Mouse (Mus musculus) liver, embryonic 14.5 days (tissue): ENCODE measurements around the gene Rps12-ps3. TPM values are rescaled to one million over a fixed set of nuclear protein-coding genes. Genes with fewer than 3 reads are reported as not detected.

ENCODE experiments used
- ATAC-seq: fragments of 200-750 bp; cut with Nextera tagmentation; 2 replicates; pipeline ENCODE4 v1.8.0; 2017; ENCODE audit warnings: moderate number of reproducible peaks, mild to moderate bottlenecking, moderate library complexity; ENCODE audit not compliant: insufficient read depth
- DNase-seq, 3 experiments: peaks; one replicate each; pipeline ENCODE4 v3.0.0-alpha.2; 2012 to 2013; ENCODE audit warnings: low read depth in 3 of 3, low spot score in 3 of 3
- H3K27ac ChIP-seq: fragments of 300-500 bp; sonication (generic); 2 replicates; pipeline ENCODE4 v1.5.1; 2014; ENCODE audit warnings: moderate library complexity, mild to moderate bottlenecking, control low read depth, inconsistent platforms
- H3K27me3 ChIP-seq: fragments of 300-500 bp; sonication (generic); 2 replicates; pipeline ENCODE4 v1.6.1; 2014; ENCODE audit warnings: mild to moderate bottlenecking, low read length, moderate library complexity; ENCODE audit not compliant: control insufficient read depth, insufficient read depth
- H3K36me3 ChIP-seq: fragments of 300-500 bp; sonication (generic); replicated peaks from 2 replicates; pipeline ENCODE4 v1.6.1; 2014; ENCODE audit warnings: low read depth; ENCODE audit not compliant: control insufficient read depth, insufficient read depth
- H3K4me1 ChIP-seq, 2 experiments: fragments of 200-500 bp in 1 of 2; fragments of 300-500 bp in 1 of 2; sonication (generic) in 1 of 2; replicated peaks; 2 replicates each; pipeline ENCODE4 v1.6.1; 2012 to 2014; ENCODE audit warnings: antibody characterized with exemption in 1 of 2, inconsistent platforms in 1 of 2, low read length in 1 of 2; ENCODE audit not compliant: control insufficient read depth in 2 of 2, insufficient read depth in 2 of 2
- H3K4me2 ChIP-seq: fragments of 300-500 bp; sonication (generic); 2 replicates; pipeline ENCODE4 v1.6.1; 2014; ENCODE audit warnings: low read depth, mild to moderate bottlenecking, control low read depth, moderate library complexity
- H3K4me3 ChIP-seq, 2 experiments: fragments of 200-500 bp in 1 of 2; fragments of 300-500 bp in 1 of 2; sonication (generic) in 1 of 2; 2 replicates each; pipeline ENCODE4 v1.5.1; 2012 to 2014; ENCODE audit warnings: low read depth in 2 of 2, low read length in 2 of 2, mild to moderate bottlenecking in 2 of 2, control low read depth in 1 of 2, inconsistent platforms in 1 of 2, moderate library complexity in 1 of 2; ENCODE audit not compliant: insufficient read depth in 1 of 2
- H3K9ac ChIP-seq: fragments of 300-500 bp; sonication (generic); replicated peaks from 2 replicates; pipeline ENCODE4 v1.6.1; 2014; ENCODE audit warnings: mild to moderate bottlenecking, control low read depth, moderate library complexity
- H3K9me3 ChIP-seq: fragments of 300-500 bp; sonication (generic); 2 replicates; pipeline ENCODE4 v1.6.1; 2016; ENCODE audit warnings: low read length, mixed read lengths; ENCODE audit not compliant: control insufficient read depth
- CTCF ChIP-seq: IDR thresholded peaks from 2 replicates; pipeline ENCODE4 v1.5.1; 2016; ENCODE audit warnings: antibody characterized with exemption, low read depth, control low read depth
- EP300 ChIP-seq: IDR thresholded peaks from 2 replicates; pipeline ENCODE4 v1.6.1; 2016; ENCODE audit warnings: antibody characterized with exemption, low read depth
- WGBS: fragments of 180-500 bp; shearing (Covaris S2); extraction: QIAGEN DNeasy Blood & Tissue Kit; methylation state at CpG from one replicate; pipeline ENCODE4 v1.1.7; 2014; ENCODE audit not compliant: insufficient replicate concordance; 5-methylcytosine and 5-hydroxymethylcytosine counted together
- polyA plus RNA-seq, 2 experiments: library from polyadenylated mRNA; depleted of rRNA in 1 of 2; stranded (reverse) in 1 of 2; unstranded in 1 of 2; fragments of >200 nt; fragmentation: Nextera tagmentation in 1 of 2; extraction: Ambion mirVana in 1 of 2; gene quantifications; 2 replicates each; pipeline versions ENCODE4 v1.2.1 to v1.2.3; 2012 to 2014

Rps12-ps3 gene
- polyA plus RNA-seq, 2 experiments, result 31.8 to 165 TPM

- no peak overlapping the region for H3K4me3 ChIP-seq
- H3K9ac ChIP-seq, result no peak overlapping the region
- no peak for ATAC-seq
- DNase-seq, result no peak
- H3K27me3 ChIP-seq, result no peaks in the 10 kb centered on the region
- TF ChIP-seq CTCF, result no peak
- TF ChIP-seq EP300, result no peak
- H3K4me1 ChIP-seq, result no peaks in the 10 kb centered on the region
- H3K36me3 ChIP-seq, result no peaks in the 10 kb centered on the region
- no peak overlapping the region for H3K27ac ChIP-seq
- H3K9me3 ChIP-seq, result no peaks in the 10 kb centered on the region
- H3K4me2 ChIP-seq, result no peak overlapping the region
Measured at GRCm38 (mm10) chr19:59289042-59289441, 33.0 kb upstream of the Rps12-ps3 start.

- H3K4me1 ChIP-seq, result no peaks in the 10 kb centered on the region
- TF ChIP-seq CTCF (no peak), EP300 (no peak)
- 83% methylated on average over 6 of the region's 6 CpGs for WGBS
- no peaks in the 10 kb centered on the region for H3K27me3 ChIP-seq
- H3K4me2 ChIP-seq, result no peak overlapping the region
- H3K27ac ChIP-seq, result no peak overlapping the region
- H3K36me3 ChIP-seq, result no peaks in the 10 kb centered on the region
- no peak overlapping the region for H3K9ac ChIP-seq
- no peak overlapping the region for H3K4me3 ChIP-seq
- no peak for DNase-seq
- ATAC-seq, result no peak
- H3K9me3 ChIP-seq, result no peaks in the 10 kb centered on the region
Measured at GRCm38 (mm10) chr19:59289811-59290210, 32.3 kb upstream of the Rps12-ps3 start.

DNA sequence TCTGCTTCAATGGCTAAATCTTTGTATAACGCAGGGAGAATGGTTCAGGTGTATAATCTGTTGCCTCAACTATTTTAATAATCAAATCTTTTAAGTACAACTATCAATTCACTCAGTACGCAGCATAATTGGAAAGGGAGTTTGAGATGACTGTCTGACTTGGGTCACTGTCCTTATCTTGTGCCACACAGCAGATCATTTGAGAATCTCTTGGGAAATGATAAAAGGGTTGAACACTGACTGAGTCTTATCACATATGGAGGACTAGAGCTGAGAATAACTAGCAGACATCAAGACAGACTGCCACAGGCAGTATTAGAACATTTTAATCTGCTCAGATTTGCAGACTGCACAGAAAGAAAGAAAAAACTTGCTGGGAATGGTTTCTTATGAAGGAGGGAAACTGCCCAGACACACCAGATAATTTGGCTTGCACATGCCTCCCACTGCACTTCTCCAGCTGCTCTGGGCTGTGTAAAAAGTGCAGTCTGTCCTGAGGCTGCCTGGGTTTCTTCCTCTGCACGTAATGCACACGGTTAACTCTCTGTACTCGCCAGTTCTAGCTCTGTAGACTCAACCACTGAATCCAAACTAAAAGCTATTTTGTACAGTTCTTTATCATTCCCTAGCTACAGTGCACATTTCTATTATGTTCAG is 29.8 kb upstream of the Rps12-ps3 start:
- Histone ChIP-seq H3K27me3 (no peaks in the 10 kb centered on the region), H3K4me1 (no peaks in the 10 kb centered on the region), H3K4me2 (no peak overlapping the region), H3K9ac (no peak overlapping the region), H3K27ac (no peak overlapping the region), H3K4me3 (no peak overlapping the region), H3K9me3 (no peaks in the 10 kb centered on the region), H3K36me3 (no peaks in the 10 kb centered on the region; the same call in none of the 2 replicates)
- ATAC-seq (0 out of 2 replicates have a peak, but pooled peaks have one; percentile 37), DNase-seq (no peak)
- WGBS, result 69% methylated on average over 5 of the region's 5 CpGs
- TF ChIP-seq CTCF, result no peak
- TF ChIP-seq EP300, result no peak

DNA sequence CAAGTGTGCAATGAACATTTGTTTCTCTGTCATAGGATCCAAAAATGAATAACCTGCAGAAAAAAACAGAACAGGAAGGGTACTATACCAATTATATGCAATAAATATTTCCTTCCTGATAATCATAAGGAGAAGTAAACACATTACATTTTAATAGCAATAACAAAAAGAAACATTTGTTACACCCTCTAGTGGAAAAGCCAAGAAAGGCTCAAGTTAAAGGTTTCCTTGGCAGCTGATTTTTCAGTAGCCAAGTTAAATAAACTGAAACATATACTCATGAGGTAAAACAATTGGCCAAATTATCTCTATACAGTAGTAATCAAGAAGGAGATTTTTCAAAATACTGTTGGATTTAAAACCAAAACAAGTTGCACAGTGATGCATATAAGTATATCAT is 6.8 kb upstream of the Rps12-ps3 start:
- no peak for DNase-seq

GRCm38 (mm10) chr19:59316571-59316970 is 5.5 kb upstream of the Rps12-ps3 start:
- Histone ChIP-seq H3K4me2 (no peak overlapping the region), H3K9ac (no peak overlapping the region), H3K4me3 (no peak overlapping the region), H3K36me3 (no peaks in the 10 kb centered on the region; the same call in none of the 2 replicates), H3K27ac (no peak overlapping the region), H3K9me3 (no peaks in the 10 kb centered on the region), H3K27me3 (no peaks in the 10 kb centered on the region), H3K4me1 (no peaks in the 10 kb centered on the region)
- TF ChIP-seq EP300 (no peak), CTCF (peak; percentile 36; the same call in 1 of the 2 replicates)
- ATAC-seq, result no peak
- no peak for DNase-seq

More for the DNA sequence above, 6.8 kb upstream of the Rps12-ps3 start:
- ATAC-seq, result no peak
- Histone ChIP-seq H3K9me3 (no peaks in the 10 kb centered on the region), H3K27ac (no peak overlapping the region), H3K4me1 (no peaks in the 10 kb centered on the region), H3K4me3 (no peak overlapping the region), H3K9ac (no peak overlapping the region), H3K4me2 (no peak overlapping the region), H3K27me3 (no peaks in the 10 kb centered on the region), H3K36me3 (no peaks in the 10 kb centered on the region; the same call in none of the 2 replicates)
- TF ChIP-seq CTCF (no peak), EP300 (no peak)
